Mouse (Mus musculus) cerebellum, adult 2 months (tissue): ENCODE results near the gene Camkmt.

Source experiments
- CTCF ChIP-seq: fragments of 200-500 bp; IDR thresholded peaks from 2 replicates; pipeline ENCODE4 v1.5.1; 2011; ENCODE audit warnings: low read depth, mild to moderate bottlenecking, control low read depth, low read length, moderate library complexity, borderline replicate concordance; ENCODE audit not compliant: insufficient read depth
- POLR2A ChIP-seq: fragments of 200-500 bp; IDR thresholded peaks from 2 replicates; pipeline ENCODE4 v1.6.1; 2011; ENCODE audit warnings: low read length, control low read depth, borderline replicate concordance; ENCODE audit not compliant: insufficient read depth

GRCm38 (mm10) chr17:85489488-85489980 is 399.2 kb downstream of the Camkmt start:
- TF ChIP-seq POLR2A (no peak), CTCF (no peak)
